Comparison of ENCODE assay signal across 31 mouse cellular contexts in the genomic region with DNA sequence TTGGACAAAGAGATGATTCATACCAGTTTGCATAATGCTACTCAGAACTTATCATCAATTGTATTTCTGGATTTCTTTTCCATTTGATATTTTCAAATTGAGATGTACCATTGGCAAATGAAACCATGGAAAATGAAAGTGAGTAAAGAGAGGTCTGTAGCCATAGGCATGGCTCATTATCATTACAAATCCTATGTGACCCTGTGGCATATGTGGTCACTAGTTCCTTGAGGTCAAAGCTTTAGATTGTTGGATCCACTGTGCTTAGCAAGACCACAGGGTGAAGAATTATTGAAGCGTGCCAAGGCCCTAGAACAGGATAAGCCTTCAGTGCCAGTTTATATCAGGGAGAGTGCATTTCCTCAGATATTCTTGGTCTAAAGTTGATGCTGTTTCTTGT. TPM values are rescaled to one million over a fixed set of nuclear protein-coding genes. Genes with fewer than 3 reads are reported as not detected.
DNase-seq lines count a peak whose midpoint lies in the region; TF ChIP-seq lines count a peak whose summit lies in the region.
"Had no signal": no experiment of that assay in that cellular context is flagged by ENCODE, and none has a peak within 500 bp of the region (broad histone marks: within the 10 kb centered on the region; RNA-seq: fewer than 3 reads in every experiment).

No protein-coding gene starts in this region.

- no peak for TF ChIP-seq CTCF in testis, adult 2 months (IDR thresholded peaks at IDR 0.05; ENCODE audit: control insufficient read depth, insufficient read depth, insufficient replicate concordance, low read depth, low read length)

- no peak for DNase-seq in testis, postnatal 14 days (ENCODE audit: low spot score)
- DNase-seq in 416B (ENCODE audit: low read depth) = peak; percentile 59
- peak; percentile 23 for DNase-seq in brain, adult 2 months (ENCODE audit: low read depth, low spot score)
- no peak for DNase-seq in thymus, postnatal 25 days
- no peak for DNase-seq in left cerebral cortex, postnatal 4 days
- DNase-seq: adrenal gland, adult 2 months; adrenal gland, postnatal 14 days; cerebellum, adult 18-20 months; cerebellum, adult 9-10 months; cerebellum, postnatal 14 days; gastrocnemius, postnatal 10 days; gastrocnemius, postnatal 36 days; heart, adult 2 months; heart, postnatal 14 days; heart, postnatal 4 days had no signal

- TF ChIP-seq POLR2A in testis, adult 2 months (IDR thresholded peaks at IDR 0.05; ENCODE audit: control insufficient read depth, low read depth, low read length) = no peak

- H3K4me1 ChIP-seq in testis, adult 2 months (ENCODE audit: control insufficient read depth, insufficient read depth, low read length) = no peaks in the 10 kb centered on the region
- H3K4me1 ChIP-seq: embryonic facial prominence, embryonic 12.5 days; embryonic facial prominence, embryonic 15.5 days; forebrain, embryonic 15.5 days had no signal

- no peak overlapping the region for H3K27ac ChIP-seq in testis, adult 2 months (ENCODE audit: control insufficient read depth, insufficient read depth, low read depth, low read length)
- H3K27ac ChIP-seq: embryonic facial prominence, embryonic 12.5 days; embryonic facial prominence, embryonic 15.5 days; forebrain, embryonic 12.5 days; forebrain, embryonic 15.5 days; heart, adult 2 months; heart, embryonic 10.5 days; heart, embryonic 13.5 days; hindbrain, embryonic 14.5 days; hindbrain, postnatal 0 days had no signal

- H3K36me3 ChIP-seq in testis, adult 2 months (ENCODE audit: control insufficient read depth, insufficient read depth, low read length) = no peaks in the 10 kb centered on the region
- H3K36me3 ChIP-seq: embryonic facial prominence, embryonic 12.5 days had no signal

- intact Hi-C loops in left cerebral cortex, postnatal 4 days (cut with DNase I) = no loop called here

- peak overlapping the region; percentile 38; the same call in 1 of the 2 replicates for H3K4me3 ChIP-seq in testis, adult 2 months (ENCODE audit: control insufficient read depth, low read depth, low read length)
- H3K4me3 ChIP-seq: embryonic facial prominence, embryonic 12.5 days; embryonic facial prominence, embryonic 15.5 days; forebrain, embryonic 12.5 days; forebrain, embryonic 15.5 days; heart, adult 2 months; heart, embryonic 10.5 days; heart, embryonic 13.5 days had no signal

- H3K27me3 ChIP-seq in testis, adult 2 months (ENCODE audit: control insufficient read depth, insufficient read depth, low read length) = no peaks in the 10 kb centered on the region
- H3K27me3 ChIP-seq: CH12.LX; embryonic facial prominence, embryonic 12.5 days; embryonic facial prominence, embryonic 15.5 days; forebrain, embryonic 12.5 days; forebrain, embryonic 15.5 days; heart, embryonic 13.5 days had no signal

RNA-seq across cellular contexts. Expression of a gene that starts 45.8 kb away (rescaled TPM):
- 23.6 and 28.8 TPM in 2 replicates for polyA plus RNA-seq in testis, adult 2 months (2012; rRNA removed)
- total RNA-seq in left cerebral cortex, postnatal 4 days (2021) = 100 to 1,000 TPM; 148 to 149 TPM

RNA-seq across cellular contexts. Expression of a gene that starts 47.6 kb away (rescaled TPM):
- polyA plus RNA-seq in testis, adult 2 months (2012; rRNA removed) = 27.7 and 33.6 TPM in 2 replicates
- not detected for total RNA-seq in left cerebral cortex, postnatal 4 days (2021)
- total RNA-seq: adrenal gland, adult 2 months; adrenal gland, postnatal 14 days; adrenal gland, postnatal 4 days; CH12.LX; G1E; gastrocnemius, postnatal 10 days; gastrocnemius, postnatal 36 days; granulocyte monocyte progenitor cell, adult 5-6 weeks; heart, adult 2 months; heart, postnatal 14 days; heart, postnatal 4 days had no signal
- polyA plus RNA-seq: adrenal gland, adult 2 months; embryonic facial prominence, embryonic 15.5 days; G1E; heart, adult 2 months; heart, embryonic 16.5 days; inflammation-experienced regulatory T-cells, adult 6 months; intestine, embryonic 16.5 days had no signal

Comparison
In these comparisons a context has a peak if more than half of its experiments do, and no peak if none do; other contexts are left out.
1. DNase-seq: peak in 416B (single experiment) and brain, adult 2 months (single experiment); none in testis, postnatal 14 days (single experiment), thymus, postnatal 25 days (single experiment) and left cerebral cortex, postnatal 4 days (single experiment).